ENCODE assay signal across 8 mouse cellular contexts in genomic region chr11:116333526-116334416, GRCm38 (mm10). TPM values are rescaled to one million over a fixed set of nuclear protein-coding genes. Genes with fewer than 3 reads are reported as not detected.
DNase-seq lines count a peak whose midpoint lies in the region; ATAC-seq and TF ChIP-seq lines count a peak whose summit lies in the region.

No protein-coding gene starts in this region.

- no peak for DNase-seq in heart, adult 2 months
- DNase-seq in forebrain, embryonic 11.5 days (ENCODE audit: low spot score): peak; percentile 45
- no peak for DNase-seq in midbrain, postnatal 0 days (ENCODE audit: low spot score)
- no peak for DNase-seq in embryo, embryonic 10 days (ENCODE audit: low spot score)
- DNase-seq in gastrocnemius, adult 8-10 months (ENCODE audit: low spot score in 2 of 2): no peak
- DNase-seq in urinary bladder, postnatal 36 days (ENCODE audit: low spot score in 2 of 2): no peak

- H3K9ac ChIP-seq in heart, embryonic 15.5 days: no peak overlapping the region
- no peak overlapping the region for H3K9ac ChIP-seq in heart, adult 2 months (ENCODE audit: low read depth, low read length)
- H3K9ac ChIP-seq in forebrain, embryonic 11.5 days (ENCODE audit: low read length): peak overlapping the region; percentile 37
- H3K9ac ChIP-seq in kidney, embryonic 16.5 days (replicated peaks; ENCODE audit: low read length): peak overlapping the region; percentile 55
- peak overlapping the region; percentile 24; the same call in 1 of the 2 replicates for H3K9ac ChIP-seq in midbrain, postnatal 0 days (replicated peaks; ENCODE audit: low read length, poor library complexity, severe bottlenecking)

- intact Hi-C loops in heart, adult 2 months (cut with DNase I): no loop called here

- no peaks in the 10 kb centered on the region for H3K36me3 ChIP-seq in heart, embryonic 15.5 days
- H3K36me3 ChIP-seq in heart, adult 2 months (ENCODE audit: control insufficient read depth, insufficient read depth, low read length): no peaks in the 10 kb centered on the region
- H3K36me3 ChIP-seq in forebrain, embryonic 11.5 days (ENCODE audit: control insufficient read depth, insufficient read depth, low read length): no peaks in the 10 kb centered on the region
- no peaks in the 10 kb centered on the region for H3K36me3 ChIP-seq in kidney, embryonic 16.5 days (ENCODE audit: insufficient read depth, low read length)
- peaks cover 9% of the 10 kb centered on the region; the same call in 1 of the 2 replicates for H3K36me3 ChIP-seq in midbrain, postnatal 0 days (ENCODE audit: insufficient read depth, low read length)

- ATAC-seq in heart, embryonic 15.5 days (replicated peaks; ENCODE audit: insufficient number of reproducible peaks, insufficient read depth, low FRiP score, low read depth): no peak
- no peak for ATAC-seq in forebrain, embryonic 11.5 days (replicated peaks; ENCODE audit: low FRiP score)
- ATAC-seq in kidney, embryonic 16.5 days (ENCODE audit: low FRiP score, low TSS enrichment): no peak
- no peak for ATAC-seq in midbrain, postnatal 0 days (ENCODE audit: low FRiP score)

- no peaks in the 10 kb centered on the region for H3K9me3 ChIP-seq in heart, embryonic 15.5 days (replicated peaks)
- H3K9me3 ChIP-seq in forebrain, embryonic 11.5 days (ENCODE audit: control insufficient read depth, low read length): no peaks in the 10 kb centered on the region
- H3K9me3 ChIP-seq in kidney, embryonic 16.5 days (ENCODE audit: low read length): no peaks in the 10 kb centered on the region
- H3K9me3 ChIP-seq in midbrain, postnatal 0 days (ENCODE audit: low read length): no peaks in the 10 kb centered on the region

- no peak overlapping the region for H3K27ac ChIP-seq in heart, embryonic 15.5 days
- no peak overlapping the region for H3K27ac ChIP-seq in heart, adult 2 months
- no peak overlapping the region for H3K27ac ChIP-seq in forebrain, embryonic 11.5 days (ENCODE audit: low read depth, low read length)
- H3K27ac ChIP-seq in kidney, embryonic 16.5 days (ENCODE audit: low read length): peak overlapping the region; percentile 90
- H3K27ac ChIP-seq in midbrain, postnatal 0 days (ENCODE audit: low read depth, low read length): no peak overlapping the region

- no peak for TF ChIP-seq EP300 in heart, adult 2 months (IDR thresholded peaks at IDR 0.05; ENCODE audit: insufficient read depth, low read depth, low read length)

- H3K79me2 ChIP-seq in heart, adult 2 months (replicated peaks; ENCODE audit: control insufficient read depth, insufficient read depth, low read length): no peaks in the 10 kb centered on the region

- no peak for TF ChIP-seq POLR2A in heart, adult 2 months (IDR thresholded peaks at IDR 0.05; ENCODE audit: insufficient read depth, low read depth, low read length)

- TF ChIP-seq CTCF in heart, adult 2 months (IDR thresholded peaks at IDR 0.05): no peak
- TF ChIP-seq CTCF in midbrain, postnatal 0 days (IDR thresholded peaks at IDR 0.05): no peak

- peaks cover 37% of the 10 kb centered on the region for H3K4me1 ChIP-seq in heart, embryonic 15.5 days (replicated peaks)
- H3K4me1 ChIP-seq in heart, adult 2 months (ENCODE audit: control insufficient read depth, insufficient read depth, low read length): no peaks in the 10 kb centered on the region
- H3K4me1 ChIP-seq in forebrain, embryonic 11.5 days (replicated peaks; ENCODE audit: control insufficient read depth, insufficient read depth, low read length): peaks cover 57% of the 10 kb centered on the region
- peaks cover 82% of the 10 kb centered on the region for H3K4me1 ChIP-seq in kidney, embryonic 16.5 days (ENCODE audit: insufficient read depth, low read length)
- peaks cover 6% of the 10 kb centered on the region; the same call in 1 of the 2 replicates for H3K4me1 ChIP-seq in midbrain, postnatal 0 days (ENCODE audit: insufficient read depth, low read length)

- peaks cover 26% of the 10 kb centered on the region for H3K27me3 ChIP-seq in heart, embryonic 15.5 days
- H3K27me3 ChIP-seq in heart, adult 2 months (ENCODE audit: control insufficient read depth, insufficient read depth, low read length): peaks cover 6% of the 10 kb centered on the region
- H3K27me3 ChIP-seq in forebrain, embryonic 11.5 days (ENCODE audit: control insufficient read depth, insufficient read depth, low read length): peaks cover 14% of the 10 kb centered on the region
- H3K27me3 ChIP-seq in kidney, embryonic 16.5 days (ENCODE audit: insufficient read depth, low read length): peaks cover 18% of the 10 kb centered on the region
- peaks cover 14% of the 10 kb centered on the region for H3K27me3 ChIP-seq in midbrain, postnatal 0 days (ENCODE audit: insufficient read depth, low read length)

- 24% methylated on average over 31 of the region's 31 CpGs for WGBS in heart, embryonic 15.5 days
- 28% methylated on average over 31 of the region's 31 CpGs for WGBS in heart, adult 2 months
- 26% methylated on average over 27 of the region's 31 CpGs for WGBS in forebrain, embryonic 11.5 days
- 20% methylated on average over 31 of the region's 31 CpGs for WGBS in kidney, embryonic 16.5 days
- WGBS in midbrain, postnatal 0 days: 30% methylated on average over 31 of the region's 31 CpGs

- peak overlapping the region; percentile 99 for H3K4me2 ChIP-seq in heart, embryonic 15.5 days
- H3K4me2 ChIP-seq in forebrain, embryonic 11.5 days (ENCODE audit: low read depth, low read length, severe bottlenecking): peak overlapping the region; percentile 98
- H3K4me2 ChIP-seq in kidney, embryonic 16.5 days (replicated peaks; ENCODE audit: low read depth, low read length): peak overlapping the region; percentile 99
- H3K4me2 ChIP-seq in midbrain, postnatal 0 days (ENCODE audit: low read depth, low read length, poor library complexity, severe bottlenecking): peak overlapping the region; percentile 93

- peak overlapping the region; percentile 62 for H3K4me3 ChIP-seq in heart, embryonic 15.5 days
- no peak overlapping the region for H3K4me3 ChIP-seq in heart, adult 2 months
- peak overlapping the region; percentile 44 for H3K4me3 ChIP-seq in forebrain, embryonic 11.5 days (ENCODE audit: low read depth, low read length)
- H3K4me3 ChIP-seq in kidney, embryonic 16.5 days (ENCODE audit: low read length): peak overlapping the region; percentile 65
- H3K4me3 ChIP-seq in midbrain, postnatal 0 days (ENCODE audit: low read depth, low read length): peak overlapping the region; percentile 42

RNA-seq across cellular contexts. Expression of gene Foxj1, which starts 1.4 kb away (rescaled TPM):
- 0.89 and 2.6 TPM in 2 replicates for polyA plus RNA-seq in heart, embryonic 15.5 days (2015; fragmentation: Nextera tagmentation; extraction: Ambion mirVana)
- not detected for total RNA-seq in heart, adult 2 months (2021)
- 5.1 TPM in 1 of 2 replicates, not detected in the other for polyA plus RNA-seq in heart, adult 2 months (2012; rRNA removed)
- 5.3 and 6.8 TPM in 2 replicates for polyA plus RNA-seq in forebrain, embryonic 11.5 days (2014; fragmentation: Nextera tagmentation; extraction: Ambion mirVana)
- polyA plus RNA-seq in kidney, embryonic 16.5 days (2015; fragmentation: Nextera tagmentation; extraction: Ambion mirVana): 2.7 and 3.5 TPM in 2 replicates
- 24.1 and 37.5 TPM in 2 replicates for total RNA-seq in midbrain, postnatal 0 days (2014; rRNA removed)
- 9.6 and 12.1 TPM in 2 replicates for polyA plus RNA-seq in midbrain, postnatal 0 days (2015; fragmentation: Nextera tagmentation; extraction: Ambion mirVana)
- total RNA-seq in gastrocnemius, adult 8-10 months (2022): not detected

RNA-seq across cellular contexts. Expression of gene Exoc7, which starts 26.7 kb away (rescaled TPM):
- 45.2 and 58.2 TPM in 2 replicates for polyA plus RNA-seq in heart, embryonic 15.5 days (2015; fragmentation: Nextera tagmentation; extraction: Ambion mirVana)
- total RNA-seq in heart, adult 2 months (2021): 10 to 100 TPM; 43.7 to 44.0 TPM
- polyA plus RNA-seq in heart, adult 2 months (2012; rRNA removed): 28.0 and 29.7 TPM in 2 replicates
- 67.8 and 71.1 TPM in 2 replicates for polyA plus RNA-seq in forebrain, embryonic 11.5 days (2014; fragmentation: Nextera tagmentation; extraction: Ambion mirVana)
- 71.5 and 72.5 TPM in 2 replicates for polyA plus RNA-seq in kidney, embryonic 16.5 days (2015; fragmentation: Nextera tagmentation; extraction: Ambion mirVana)
- 81.0 and 101 TPM in 2 replicates for total RNA-seq in midbrain, postnatal 0 days (2014; rRNA removed)
- 144 and 149 TPM in 2 replicates for polyA plus RNA-seq in midbrain, postnatal 0 days (2015; fragmentation: Nextera tagmentation; extraction: Ambion mirVana)
- 10 to 100 TPM; 62.3 to 84.9 (median 73.3) TPM for total RNA-seq in gastrocnemius, adult 8-10 months (2022)

RNA-seq across cellular contexts. Expression of gene Galr2, which starts 53.0 kb away (rescaled TPM):
- polyA plus RNA-seq in heart, embryonic 15.5 days (2015; fragmentation: Nextera tagmentation; extraction: Ambion mirVana): 0.19 and 0.20 TPM in 2 replicates
- total RNA-seq in heart, adult 2 months (2021): not detected
- polyA plus RNA-seq in heart, adult 2 months (2012; rRNA removed): 0.18 and 0.32 TPM in 2 replicates
- 0.27 TPM in 1 of 2 replicates, not detected in the other for polyA plus RNA-seq in forebrain, embryonic 11.5 days (2014; fragmentation: Nextera tagmentation; extraction: Ambion mirVana)
- 0.14 and 0.19 TPM in 2 replicates for polyA plus RNA-seq in kidney, embryonic 16.5 days (2015; fragmentation: Nextera tagmentation; extraction: Ambion mirVana)
- total RNA-seq in midbrain, postnatal 0 days (2014; rRNA removed): 0.47 TPM in 1 of 2 replicates, not detected in the other
- polyA plus RNA-seq in midbrain, postnatal 0 days (2015; fragmentation: Nextera tagmentation; extraction: Ambion mirVana): 0.36 and 0.54 TPM in 2 replicates
- total RNA-seq in gastrocnemius, adult 8-10 months (2022): under 1 TPM in 2 of 4 experiments, not detected in 2; 0.20 to 0.24 TPM

RNA-seq across cellular contexts. Expression of gene Srp68, which starts 59.8 kb away (rescaled TPM):
- 57.2 and 74.0 TPM in 2 replicates for polyA plus RNA-seq in heart, embryonic 15.5 days (2015; fragmentation: Nextera tagmentation; extraction: Ambion mirVana)
- 10 to 100 TPM; 61.5 to 71.2 TPM for total RNA-seq in heart, adult 2 months (2021)
- 40.0 and 50.7 TPM in 2 replicates for polyA plus RNA-seq in heart, adult 2 months (2012; rRNA removed)
- polyA plus RNA-seq in forebrain, embryonic 11.5 days (2014; fragmentation: Nextera tagmentation; extraction: Ambion mirVana): 81.2 and 83.6 TPM in 2 replicates
- 95.9 and 96.7 TPM in 2 replicates for polyA plus RNA-seq in kidney, embryonic 16.5 days (2015; fragmentation: Nextera tagmentation; extraction: Ambion mirVana)
- 17.7 and 27.3 TPM in 2 replicates for total RNA-seq in midbrain, postnatal 0 days (2014; rRNA removed)
- 47.9 and 50.9 TPM in 2 replicates for polyA plus RNA-seq in midbrain, postnatal 0 days (2015; fragmentation: Nextera tagmentation; extraction: Ambion mirVana)
- 10 to 100 TPM; 86.7 to 99.9 (median 90.8) TPM for total RNA-seq in gastrocnemius, adult 8-10 months (2022)

Comparison
In these comparisons a context has a peak if more than half of its experiments do, and no peak if none do; other contexts are left out.
1. H3K9ac ChIP-seq: peak in forebrain, embryonic 11.5 days (single experiment), kidney, embryonic 16.5 days (single experiment) and midbrain, postnatal 0 days (single experiment); none in heart, embryonic 15.5 days (single experiment) and heart, adult 2 months (single experiment).
2. Peak in every context shown above with its lines, with median percentiles within 50 percentile points of each other: H3K4me2 ChIP-seq.